Mouse (Mus musculus): ENCODE data around the gene Hist1h2ba.
A peak's percentile ranks its signal among the peaks of the same experiment; 100 is the strongest.

Hist1h2ba gene

GRCm38 (mm10) chr13:23906906-23907305, 27.1 kb downstream of the Hist1h2ba start:
- DNase-seq (ENCODE audit: extremely low spot score, low spot score): no peak

- no peak for DNase-seq (ENCODE audit: extremely low spot score, low spot score)
These were observed 35.7 kb downstream of the Hist1h2ba start for GRCm38 (mm10) chr13:23898242-23898641.

GRCm38 (mm10) chr13:23893269-23893593, 40.7 kb downstream of the Hist1h2ba start:
- DNase-seq (ENCODE audit: extremely low spot score, low spot score): no peak

- DNase-seq (ENCODE audit: extremely low spot score, low spot score): no peak
These were observed 41.2 kb downstream of the Hist1h2ba start for GRCm38 (mm10) chr13:23892592-23893268.

- DNase-seq (ENCODE audit: extremely low spot score, low spot score): peak; percentile 31
These were observed 44.8 kb downstream of the Hist1h2ba start for GRCm38 (mm10) chr13:23889011-23889605.

- no peak for DNase-seq (ENCODE audit: extremely low spot score, low spot score)
These were observed 46.8 kb downstream of the Hist1h2ba start for GRCm38 (mm10) chr13:23887026-23887725.

- no peak for DNase-seq (ENCODE audit: extremely low spot score, low spot score)
These were observed 48.4 kb downstream of the Hist1h2ba start for GRCm38 (mm10) chr13:23885540-23885939.
